21 mouse cellular contexts compared by ENCODE assay signal in genomic region chr2:154264397-154264796, GRCm38 (mm10). TPM values are rescaled to one million over a fixed set of nuclear protein-coding genes. Genes with fewer than 3 reads are reported as not detected.
DNase-seq lines count a peak whose midpoint lies in the region; ATAC-seq and TF ChIP-seq lines count a peak whose summit lies in the region.
"Not testable (repeated sequence)": the region's sequence is repeated elsewhere in the genome, so short reads cannot be mapped to it uniquely, and the experiment has no call there.
"Had no signal": no experiment of that assay in that cellular context is flagged by ENCODE, and none has a peak within 500 bp of the region (broad histone marks: within the 10 kb centered on the region; RNA-seq: fewer than 3 reads in every experiment).

No protein-coding gene starts in this region.

- not testable (repeated sequence) for H3K4me1 ChIP-seq in liver, postnatal 0 days (ENCODE audit: insufficient read depth)

- not testable (repeated sequence) for TF ChIP-seq CTCF in liver, postnatal 0 days (IDR thresholded peaks at IDR 0.05; ENCODE audit: low read depth)

- not testable (repeated sequence) for TF ChIP-seq EP300 in liver, postnatal 0 days (IDR thresholded peaks at IDR 0.05; ENCODE audit: low read depth)

- H3K9ac ChIP-seq in liver, postnatal 0 days (replicated peaks), result not testable (repeated sequence)

- not testable (repeated sequence) for H3K4me3 ChIP-seq in liver, postnatal 0 days (ENCODE audit: low read depth, low read length)

- peak; percentile 77 for ATAC-seq in common myeloid progenitor, adult 5-6 weeks (replicated peaks; ENCODE audit: low read depth, poor library complexity, severe bottlenecking)
- peak; percentile 47 for ATAC-seq in liver, postnatal 0 days
- ATAC-seq in megakaryocyte, adult 5-6 weeks (ENCODE audit: poor library complexity, severe bottlenecking), result peak; percentile 96
- ATAC-seq in monocyte, adult 5-6 weeks (replicated peaks; ENCODE audit: insufficient number of reproducible peaks, low FRiP score, low TSS enrichment, poor library complexity, severe bottlenecking), result peak; percentile 33; the same call in 1 of the 2 replicates

- not testable (repeated sequence) for H3K27me3 ChIP-seq in liver, postnatal 0 days (ENCODE audit: insufficient read depth, low read length)

- not testable (repeated sequence) for H3K36me3 ChIP-seq in liver, postnatal 0 days (replicated peaks; ENCODE audit: insufficient read depth, low read length)

- 43% methylated on average over 3 of the region's 3 CpGs for WGBS in liver, postnatal 0 days (ENCODE audit: insufficient replicate concordance)

- H3K9me3 ChIP-seq in liver, postnatal 0 days (ENCODE audit: low read length), result not testable (repeated sequence)

- H3K4me2 ChIP-seq in liver, postnatal 0 days (ENCODE audit: low read depth, low read length), result not testable (repeated sequence)

- peak; percentile 30 for DNase-seq in heart, adult 11 months
- DNase-seq in liver, postnatal 0 days, result not testable (repeated sequence)

- not testable (repeated sequence) for H3K27ac ChIP-seq in liver, postnatal 0 days (ENCODE audit: low read depth)

RNA-seq across cellular contexts. Expression of gene Bpifb9a, which starts 6.7 kb away (rescaled TPM):
- not detected in 2 replicates for total RNA-seq in common myeloid progenitor, adult 5-6 weeks (2017)
- polyA plus RNA-seq in liver, postnatal 0 days (2015; fragmentation: Nextera tagmentation; extraction: Ambion mirVana), result not detected in 2 replicates
- total RNA-seq in megakaryocyte, adult 5-6 weeks (2015), result not detected in 2 replicates
- total RNA-seq in megakaryocyte, adult 5-6 weeks (2017), result not detected in 2 replicates
- not detected in 3 replicates for total RNA-seq in monocyte, adult 5-6 weeks (2017)
- total RNA-seq: adrenal gland, adult 2 months; adrenal gland, postnatal 10 days; adrenal gland, postnatal 25 days; adrenal gland, postnatal 4 days; ES-E14; MEL had no signal
- polyA plus RNA-seq: adrenal gland, adult 2 months; C2C12; cerebellum, adult 2 months; embryonic facial prominence, embryonic 11.5 days; embryonic facial prominence, embryonic 13.5 days; embryonic facial prominence, embryonic 15.5 days; erythroblast, embryonic 14.5 days; forebrain, embryonic 10.5 days; forebrain, embryonic 12.5 days; forebrain, embryonic 14.5 days; forebrain, embryonic 16.5 days had no signal

RNA-seq across cellular contexts. Expression of gene Bpifb5, which starts 40.9 kb away (rescaled TPM):
- not detected in 2 replicates for total RNA-seq in common myeloid progenitor, adult 5-6 weeks (2017)
- not detected in 2 replicates for polyA plus RNA-seq in liver, postnatal 0 days (2015; fragmentation: Nextera tagmentation; extraction: Ambion mirVana)
- not detected in 2 replicates for total RNA-seq in megakaryocyte, adult 5-6 weeks (2015)
- not detected in 2 replicates for total RNA-seq in megakaryocyte, adult 5-6 weeks (2017)
- not detected in 3 replicates for total RNA-seq in monocyte, adult 5-6 weeks (2017)
- total RNA-seq: adrenal gland, postnatal 25 days; adrenal gland, postnatal 4 days; MEL had no signal
- polyA plus RNA-seq: C2C12; erythroblast, embryonic 14.5 days had no signal

RNA-seq across cellular contexts. Expression of gene Bpifb9b, which starts 42.6 kb away (rescaled TPM):
- total RNA-seq in common myeloid progenitor, adult 5-6 weeks (2017), result not detected in 2 replicates
- not detected in 2 replicates for polyA plus RNA-seq in liver, postnatal 0 days (2015; fragmentation: Nextera tagmentation; extraction: Ambion mirVana)
- total RNA-seq in megakaryocyte, adult 5-6 weeks (2015), result not detected in 2 replicates
- total RNA-seq in megakaryocyte, adult 5-6 weeks (2017), result not detected in 2 replicates
- total RNA-seq in monocyte, adult 5-6 weeks (2017), result not detected in 3 replicates
- total RNA-seq: adrenal gland, adult 2 months; adrenal gland, postnatal 10 days; adrenal gland, postnatal 25 days; adrenal gland, postnatal 4 days; ES-E14; MEL had no signal
- polyA plus RNA-seq: adrenal gland, adult 2 months; C2C12; cerebellum, adult 2 months; embryonic facial prominence, embryonic 11.5 days; embryonic facial prominence, embryonic 13.5 days; erythroblast, embryonic 14.5 days; forebrain, embryonic 10.5 days; forebrain, embryonic 12.5 days; forebrain, embryonic 14.5 days; forebrain, embryonic 16.5 days had no signal

Comparison
In these comparisons a context has a peak if more than half of its experiments do, and no peak if none do; other contexts are left out.
1. ATAC-seq: peak in every context shown above with its lines; median percentile 96 in megakaryocyte, adult 5-6 weeks; 77 in common myeloid progenitor, adult 5-6 weeks; 47 in liver, postnatal 0 days; 33 in monocyte, adult 5-6 weeks.